Comparison of ENCODE assay signal across 14 mouse cellular contexts in genomic region chr2:148141936-148142335, GRCm38 (mm10).
DNase-seq lines count a peak whose midpoint lies in the region; ATAC-seq and TF ChIP-seq lines count a peak whose summit lies in the region.
"Had no signal": no experiment of that assay in that cellular context is flagged by ENCODE, and none has a peak within 500 bp of the region (broad histone marks: within the 10 kb centered on the region; RNA-seq: fewer than 3 reads in every experiment).

No protein-coding gene starts in this region.

- DNase-seq in adrenal gland, postnatal 10 days, result peak; percentile 4
- DNase-seq in adrenal gland, postnatal 14 days, result no peak
- DNase-seq in lung, adult 18-20 months, result peak; percentile 42 to 57
- DNase-seq in lung, adult 2 months, result no peak
- DNase-seq in kidney, postnatal 36 days, result peak; percentile 35 to 65
- no peak for DNase-seq in layer of hippocampus, adult 18-20 months (ENCODE audit: low spot score in 2 of 2)
- DNase-seq in adipocyte (ENCODE audit: low spot score), result no peak
- DNase-seq in forebrain, embryonic 14.5 days (ENCODE audit: low spot score), result no peak
- DNase-seq: cerebellum, adult 11-12 months; layer of hippocampus, postnatal 36 days had no signal

- TF ChIP-seq POLR2A in lung, adult 2 months (IDR thresholded peaks at IDR 0.05; ENCODE audit: borderline replicate concordance, extremely low read depth, low read depth, low read length), result no peak

- WGBS in lung, adult 2 months, result 32% methylated on average over 4 of the region's 4 CpGs
- 86% methylated on average over 4 of the region's 4 CpGs for WGBS in forebrain, embryonic 14.5 days

- H3K9ac ChIP-seq in forebrain, embryonic 14.5 days (ENCODE audit: low read length), result no peak overlapping the region
- H3K9ac ChIP-seq: hindbrain, embryonic 15.5 days; neural tube, embryonic 12.5 days had no signal

- no peak overlapping the region for H3K27ac ChIP-seq in forebrain, embryonic 14.5 days (ENCODE audit: low read depth, low read length)
- H3K27ac ChIP-seq: hindbrain, embryonic 15.5 days; neural tube, embryonic 12.5 days had no signal

- H3K4me3 ChIP-seq in lung, adult 2 months (replicated peaks; ENCODE audit: extremely low read depth, low read depth, low read length), result no peak overlapping the region
- H3K4me3 ChIP-seq in forebrain, embryonic 14.5 days (ENCODE audit: low read depth, low read length), result no peak overlapping the region
- H3K4me3 ChIP-seq: hindbrain, embryonic 15.5 days; neural tube, embryonic 12.5 days had no signal

- H3K4me2 ChIP-seq in forebrain, embryonic 14.5 days (ENCODE audit: low read length), result no peak overlapping the region
- H3K4me2 ChIP-seq: hindbrain, embryonic 15.5 days; midbrain, embryonic 11.5 days; neural tube, embryonic 12.5 days had no signal

- H3K9me3 ChIP-seq in forebrain, embryonic 14.5 days (replicated peaks; ENCODE audit: control insufficient read depth, low read length), result no peaks in the 10 kb centered on the region
- H3K9me3 ChIP-seq: hindbrain, embryonic 15.5 days; neural tube, embryonic 12.5 days had no signal

- peaks cover 2% of the 10 kb centered on the region for H3K4me1 ChIP-seq in lung, adult 2 months (ENCODE audit: control insufficient read depth, insufficient read depth, low read length)
- H3K4me1 ChIP-seq in forebrain, embryonic 14.5 days (ENCODE audit: control insufficient read depth, insufficient read depth, low read length), result no peaks in the 10 kb centered on the region
- H3K4me1 ChIP-seq: hindbrain, embryonic 15.5 days; neural tube, embryonic 12.5 days had no signal

- no peak for TF ChIP-seq CTCF in lung, adult 2 months (IDR thresholded peaks at IDR 0.05; ENCODE audit: insufficient read depth, low read length)

- no peaks in the 10 kb centered on the region for H3K36me3 ChIP-seq in forebrain, embryonic 14.5 days (ENCODE audit: control insufficient read depth, insufficient read depth, low read length)
- H3K36me3 ChIP-seq: hindbrain, embryonic 15.5 days; neural tube, embryonic 12.5 days had no signal

- no peaks in the 10 kb centered on the region for H3K27me3 ChIP-seq in forebrain, embryonic 14.5 days (replicated peaks; ENCODE audit: control insufficient read depth, insufficient read depth, low read length)
- H3K27me3 ChIP-seq: hindbrain, embryonic 15.5 days; neural tube, embryonic 12.5 days had no signal

- ATAC-seq in forebrain, embryonic 14.5 days, result no peak
- ATAC-seq: activated CD4-positive, CD25-positive, alpha-beta regulatory T cell, adult 4 months had no signal

Comparison
In these comparisons a context has a peak if more than half of its experiments do, and no peak if none do; other contexts are left out.
1. DNase-seq: peak in adrenal gland, postnatal 10 days (single experiment), lung, adult 18-20 months (2 of 2) and kidney, postnatal 36 days (2 of 2); none in adrenal gland, postnatal 14 days (single experiment), lung, adult 2 months (single experiment), layer of hippocampus, adult 18-20 months (0 of 2), adipocyte (single experiment) and forebrain, embryonic 14.5 days (single experiment).